Mouse (Mus musculus) adrenal gland, adult 10 weeks (tissue): Measurements from ENCODE around the gene Rragd. TPM values are rescaled to one million over a fixed set of nuclear protein-coding genes. Genes with fewer than 3 reads are reported as not detected.

Source experiments
- polyA plus RNA-seq: library from polyadenylated mRNA; stranded (reverse); fragments of 350-450 nt; fragmentation: Illumina TruSeq; extraction: RNeasy Lipid Tissue Mini Kit (QIAGEN cat#74804); gene quantifications from one replicate; pipeline ENCODE4 v1.2.3, GENCODE M21; 2014; ENCODE audit warnings: low read depth, low replicate concordance

Gene Rragd
- 25.9 TPM for polyA plus RNA-seq

GRCm38 (mm10) chr4:32982716-32983175, at the start of gene Rragd:
TSS of gene Rragd (plus strand) at chr4:32983037.

GRCm38 (mm10) chr4:32950356-32951034, 32.3 kb upstream of the Rragd start, which contains the start of gene Ankrd6:
TSS of gene Ankrd6 (minus strand) at chr4:32950841.

GRCm38 (mm10) chr4:33031195-33031960, 48.5 kb downstream of the Rragd start, which contains the start of gene Ube2j1:
TSS of gene Ube2j1 (plus strand) at chr4:33031416.

GRCm38 (mm10) chr4:33062981-33063380, 80.1 kb downstream of the Rragd start, which contains the start of gene Gabrr2:
TSS of gene Gabrr2 (plus strand) at chr4:33062999.

Other genes starting within 250 kb of the Rragd start
- gene Lyrm2, start 182.8 kb upstream of the Rragd start, polyA plus RNA-seq: 134 TPM
- 3.8 TPM for gene Ankrd6, start 32.2 kb upstream of the Rragd start, polyA plus RNA-seq
- gene Ube2j1, start 48.4 kb downstream of the Rragd start, polyA plus RNA-seq: 109 TPM
- not detected for gene Gabrr2, start 80.0 kb downstream of the Rragd start, polyA plus RNA-seq
- not detected for gene Gabrr1, start 149.5 kb downstream of the Rragd start, polyA plus RNA-seq
- 9.6 TPM for gene Pm20d2, start 206.7 kb downstream of the Rragd start, polyA plus RNA-seq
- 3.0 TPM for gene Srsf12, start 226.0 kb downstream of the Rragd start, polyA plus RNA-seq